ENCODE assay signal across 29 mouse cellular contexts in the genomic region with DNA sequence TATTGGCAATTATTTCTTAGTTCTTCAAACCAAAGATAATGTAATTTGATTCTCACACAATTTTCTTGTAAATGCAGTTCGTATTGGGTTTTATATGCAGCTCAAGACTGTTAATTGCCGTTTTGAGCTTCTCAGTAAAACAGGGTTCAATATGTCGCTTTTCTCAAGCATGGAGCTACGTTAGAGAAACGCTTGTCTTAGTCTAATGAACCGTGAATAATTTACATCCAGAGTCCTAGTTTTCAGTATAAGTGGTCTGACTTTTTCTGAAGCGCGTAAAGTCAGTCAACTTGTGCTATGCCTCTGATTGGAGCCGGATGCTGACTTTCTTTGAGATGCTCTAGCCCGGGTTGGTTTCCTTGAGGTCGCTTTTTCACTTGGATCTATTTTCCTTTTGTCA.
DNase-seq lines count a peak whose midpoint lies in the region; ATAC-seq and TF ChIP-seq lines count a peak whose summit lies in the region.
"Had no signal": no experiment of that assay in that cellular context is flagged by ENCODE, and none has a peak within 500 bp of the region (broad histone marks: within the 10 kb centered on the region; RNA-seq: fewer than 3 reads in every experiment).

No protein-coding gene starts in this region.

- peak; percentile 48; the same call in 1 of the 2 replicates for ATAC-seq in forebrain, embryonic 11.5 days (replicated peaks; ENCODE audit: low FRiP score)
- ATAC-seq in forebrain, embryonic 13.5 days: no peak
- ATAC-seq in limb, embryonic 14.5 days (ENCODE audit: low FRiP score, low read depth): 0 out of 2 replicates have a peak, but pooled peaks have one; percentile 19
- peak; percentile 49; the same call in 1 of the 2 replicates for ATAC-seq in neural tube, embryonic 12.5 days (ENCODE audit: low FRiP score, low read depth)
- no peak for ATAC-seq in intestine, embryonic 15.5 days
- ATAC-seq: midbrain, embryonic 15.5 days; Patski had no signal

- no peaks in the 10 kb centered on the region for H3K27me3 ChIP-seq in forebrain, embryonic 11.5 days (ENCODE audit: control insufficient read depth, insufficient read depth, low read length)
- no peaks in the 10 kb centered on the region for H3K27me3 ChIP-seq in forebrain, embryonic 13.5 days
- no peaks in the 10 kb centered on the region for H3K27me3 ChIP-seq in limb, embryonic 14.5 days (ENCODE audit: control insufficient read depth, insufficient read depth, low read length)
- H3K27me3 ChIP-seq in limb, embryonic 10.5 days (ENCODE audit: low read depth, poor library complexity, severe bottlenecking): no peaks in the 10 kb centered on the region
- H3K27me3 ChIP-seq in neural tube, embryonic 12.5 days (replicated peaks): no peaks in the 10 kb centered on the region
- H3K27me3 ChIP-seq in intestine, embryonic 15.5 days (replicated peaks): no peaks in the 10 kb centered on the region
- H3K27me3 ChIP-seq: heart, embryonic 15.5 days; hindbrain, embryonic 13.5 days; midbrain, embryonic 15.5 days; neural tube, embryonic 13.5 days had no signal

- no peak overlapping the region for H3K4me2 ChIP-seq in forebrain, embryonic 11.5 days (ENCODE audit: low read depth, low read length, severe bottlenecking)
- H3K4me2 ChIP-seq in forebrain, embryonic 13.5 days: no peak overlapping the region
- H3K4me2 ChIP-seq in limb, embryonic 14.5 days (replicated peaks; ENCODE audit: low read depth, low read length, severe bottlenecking): no peak overlapping the region
- no peak overlapping the region for H3K4me2 ChIP-seq in neural tube, embryonic 12.5 days (replicated peaks)
- no peak overlapping the region for H3K4me2 ChIP-seq in intestine, embryonic 15.5 days (replicated peaks)
- H3K4me2 ChIP-seq: heart, embryonic 15.5 days; hindbrain, embryonic 13.5 days; midbrain, embryonic 15.5 days; neural tube, embryonic 13.5 days had no signal

- 72% methylated on average over 11 of the region's 11 CpGs for WGBS in forebrain, embryonic 11.5 days
- WGBS in forebrain, embryonic 13.5 days: 62% methylated on average over 11 of the region's 11 CpGs
- WGBS in limb, embryonic 14.5 days: 53% methylated on average over 11 of the region's 11 CpGs
- 85% methylated on average over 11 of the region's 11 CpGs for WGBS in limb, embryonic 10.5 days
- 53% methylated on average over 11 of the region's 11 CpGs for WGBS in neural tube, embryonic 12.5 days
- 89% methylated on average over 11 of the region's 11 CpGs for WGBS in intestine, embryonic 15.5 days

- H3K36me3 ChIP-seq in forebrain, embryonic 11.5 days (ENCODE audit: control insufficient read depth, insufficient read depth, low read length): no peaks in the 10 kb centered on the region
- H3K36me3 ChIP-seq in forebrain, embryonic 13.5 days (ENCODE audit: poor library complexity, severe bottlenecking): no peaks in the 10 kb centered on the region
- no peaks in the 10 kb centered on the region for H3K36me3 ChIP-seq in limb, embryonic 14.5 days (ENCODE audit: control insufficient read depth, insufficient read depth, low read length)
- no peaks in the 10 kb centered on the region for H3K36me3 ChIP-seq in limb, embryonic 10.5 days
- no peaks in the 10 kb centered on the region for H3K36me3 ChIP-seq in neural tube, embryonic 12.5 days
- H3K36me3 ChIP-seq in intestine, embryonic 15.5 days: no peaks in the 10 kb centered on the region
- H3K36me3 ChIP-seq: G1E; heart, embryonic 10.5 days; heart, embryonic 15.5 days; hindbrain, embryonic 13.5 days; midbrain, embryonic 15.5 days; neural tube, embryonic 13.5 days had no signal

- no peak overlapping the region for H3K27ac ChIP-seq in forebrain, embryonic 11.5 days (ENCODE audit: low read depth, low read length)
- H3K27ac ChIP-seq in forebrain, embryonic 13.5 days: no peak overlapping the region
- H3K27ac ChIP-seq in limb, embryonic 14.5 days (replicated peaks; ENCODE audit: low read depth, low read length): no peak overlapping the region
- no peak overlapping the region for H3K27ac ChIP-seq in limb, embryonic 10.5 days
- no peak overlapping the region for H3K27ac ChIP-seq in neural tube, embryonic 12.5 days
- H3K27ac ChIP-seq in intestine, embryonic 15.5 days: no peak overlapping the region
- H3K27ac ChIP-seq: heart, embryonic 10.5 days; heart, embryonic 15.5 days; hindbrain, embryonic 13.5 days; liver, embryonic 14.5 days; macrophage; midbrain, embryonic 15.5 days; neural tube, embryonic 13.5 days had no signal

- H3K9ac ChIP-seq in forebrain, embryonic 11.5 days (ENCODE audit: low read length): no peak overlapping the region
- no peak overlapping the region for H3K9ac ChIP-seq in forebrain, embryonic 13.5 days
- H3K9ac ChIP-seq in limb, embryonic 14.5 days (ENCODE audit: low read depth, low read length, severe bottlenecking): no peak overlapping the region
- H3K9ac ChIP-seq in neural tube, embryonic 12.5 days: no peak overlapping the region
- H3K9ac ChIP-seq in intestine, embryonic 15.5 days: no peak overlapping the region
- H3K9ac ChIP-seq: heart, embryonic 15.5 days; hindbrain, embryonic 13.5 days; liver, embryonic 14.5 days; midbrain, embryonic 15.5 days; neural tube, embryonic 13.5 days had no signal

- H3K4me1 ChIP-seq in forebrain, embryonic 11.5 days (replicated peaks; ENCODE audit: control insufficient read depth, insufficient read depth, low read length): no peaks in the 10 kb centered on the region
- H3K4me1 ChIP-seq in forebrain, embryonic 13.5 days: 0 out of 2 replicates have a peak, but pooled peaks cover 4% of the 10 kb centered on the region
- no peaks in the 10 kb centered on the region; the same call in 1 of the 2 replicates for H3K4me1 ChIP-seq in limb, embryonic 14.5 days (ENCODE audit: control insufficient read depth, insufficient read depth, low read length)
- no peaks in the 10 kb centered on the region for H3K4me1 ChIP-seq in limb, embryonic 10.5 days
- no peaks in the 10 kb centered on the region for H3K4me1 ChIP-seq in neural tube, embryonic 12.5 days
- H3K4me1 ChIP-seq in intestine, embryonic 15.5 days (replicated peaks): no peaks in the 10 kb centered on the region
- H3K4me1 ChIP-seq: heart, embryonic 10.5 days; heart, embryonic 15.5 days; midbrain, embryonic 15.5 days had no signal

- no peak for DNase-seq in forebrain, embryonic 11.5 days (ENCODE audit: low spot score)
- DNase-seq in limb, embryonic 14.5 days (ENCODE audit: low spot score): no peak
- DNase-seq in limb, embryonic 10.5 days (ENCODE audit: low spot score): no peak
- no peak for DNase-seq in heart, postnatal 4 days
- DNase-seq: adrenal gland, postnatal 10 days; cerebellum, adult 11-12 months; cerebellum, adult 9-11 months; gastrocnemius, postnatal 25 days; heart, adult 11 months; kidney, adult 2 months; layer of hippocampus, postnatal 36 days; left cerebral cortex, postnatal 4 days; liver; lung, adult 2 months; lung, postnatal 10 days; spleen, adult 18-20 months; thymus, postnatal 25 days had no signal

- H3K9me3 ChIP-seq in forebrain, embryonic 11.5 days (ENCODE audit: control insufficient read depth, low read length): no peaks in the 10 kb centered on the region
- no peaks in the 10 kb centered on the region for H3K9me3 ChIP-seq in forebrain, embryonic 13.5 days (replicated peaks)
- no peaks in the 10 kb centered on the region for H3K9me3 ChIP-seq in limb, embryonic 14.5 days (ENCODE audit: control insufficient read depth, low read length)
- H3K9me3 ChIP-seq in limb, embryonic 10.5 days (replicated peaks): no peaks in the 10 kb centered on the region
- H3K9me3 ChIP-seq in neural tube, embryonic 12.5 days: no peaks in the 10 kb centered on the region
- no peaks in the 10 kb centered on the region for H3K9me3 ChIP-seq in intestine, embryonic 15.5 days
- H3K9me3 ChIP-seq: heart, embryonic 10.5 days; heart, embryonic 15.5 days; hindbrain, embryonic 13.5 days; midbrain, embryonic 15.5 days; neural tube, embryonic 13.5 days had no signal

- no peak for TF ChIP-seq POLR2A in limb, embryonic 14.5 days (IDR thresholded peaks at IDR 0.05; ENCODE audit: borderline replicate concordance, extremely low read depth, insufficient read depth, insufficient read length)

- H3K4me3 ChIP-seq in forebrain, embryonic 11.5 days (ENCODE audit: low read depth, low read length): no peak overlapping the region
- H3K4me3 ChIP-seq in forebrain, embryonic 13.5 days: no peak overlapping the region
- H3K4me3 ChIP-seq in limb, embryonic 14.5 days (replicated peaks; ENCODE audit: low read length): no peak overlapping the region
- H3K4me3 ChIP-seq in limb, embryonic 10.5 days: no peak overlapping the region
- H3K4me3 ChIP-seq in neural tube, embryonic 12.5 days: no peak overlapping the region
- no peak overlapping the region for H3K4me3 ChIP-seq in intestine, embryonic 15.5 days (replicated peaks)
- H3K4me3 ChIP-seq: heart, embryonic 10.5 days; heart, embryonic 15.5 days; hindbrain, embryonic 13.5 days; midbrain, embryonic 15.5 days; neural tube, embryonic 13.5 days had no signal

Comparison
In these comparisons a context has a peak if more than half of its experiments do, and no peak if none do; other contexts are left out.
1. ATAC-seq: peak in forebrain, embryonic 11.5 days (single experiment), limb, embryonic 14.5 days (single experiment) and neural tube, embryonic 12.5 days (single experiment); none in forebrain, embryonic 13.5 days (single experiment) and intestine, embryonic 15.5 days (single experiment).